Mouse (Mus musculus) C2C12 (cell line): ENCODE results near the gene Eif4e3. TPM values are rescaled to one million over a fixed set of nuclear protein-coding genes. Genes with fewer than 3 reads are reported as not detected.

Experiments
- H3K27me3 ChIP-seq: one replicate; pipeline ENCODE4 v1.6.1; 2011; ENCODE audit not compliant: control insufficient read depth, insufficient read depth, insufficient read length
- H3K36me3 ChIP-seq: one replicate; pipeline ENCODE4 v1.6.1; 2011; ENCODE audit not compliant: control insufficient read depth, insufficient read depth
- H3K4me3 ChIP-seq: one replicate; pipeline ENCODE4 v1.5.1; 2011; ENCODE audit warnings: mild to moderate bottlenecking, control low read depth; ENCODE audit not compliant: poor library complexity, insufficient read depth, severe bottlenecking
- H3K79me2 ChIP-seq: one replicate; pipeline ENCODE4 v1.6.1; 2011; ENCODE audit not compliant: control insufficient read depth, insufficient read depth
- H3K79me3 ChIP-seq: one replicate; pipeline ENCODE4 v1.6.1; 2011; ENCODE audit warnings: low read depth, control low read depth
- H3ac ChIP-seq: one replicate; pipeline ENCODE3; 2011; ENCODE audit warnings: low read depth; ENCODE audit not compliant: control insufficient read depth, insufficient read length
- CEBPB ChIP-seq: IDR thresholded peaks from one replicate; pipeline ENCODE4 v1.6.1; 2011; ENCODE audit warnings: low read depth, mild to moderate bottlenecking, control low read depth, moderate library complexity
- CTCF ChIP-seq: IDR thresholded peaks from one replicate; pipeline ENCODE4 v1.5.1; 2011; ENCODE audit not compliant: control insufficient read depth, insufficient read depth, insufficient read length
- FOSL1 ChIP-seq: IDR thresholded peaks from one replicate; pipeline ENCODE4 v1.8.0; 2011; ENCODE audit warnings: mild to moderate bottlenecking, low read length; ENCODE audit not compliant: poor library complexity, insufficient read depth, severe bottlenecking
- MAX ChIP-seq: IDR thresholded peaks from one replicate; pipeline ENCODE4 v1.6.1; 2011; ENCODE audit warnings: mild to moderate bottlenecking, control low read depth
- MYOD1 ChIP-seq: IDR thresholded peaks from one replicate; pipeline ENCODE4 v1.6.1; 2011; ENCODE audit warnings: low read depth; ENCODE audit not compliant: control insufficient read depth, insufficient read length
- MYOG ChIP-seq: IDR thresholded peaks from one replicate; pipeline ENCODE4 v1.6.1; 2011; ENCODE audit not compliant: control insufficient read depth, insufficient read length; ENCODE audit errors: extremely low read depth
- USF1 ChIP-seq: IDR thresholded peaks from one replicate; pipeline ENCODE4 v1.6.1; 2011; ENCODE audit warnings: low read depth, mild to moderate bottlenecking, control low read depth, moderate library complexity
- polyA plus RNA-seq: library from polyadenylated mRNA; unstranded; fragments of >200 nt; fragmentation: generic; extraction: Trizol; gene quantifications from one replicate; pipeline ENCODE4 v1.2.1, GENCODE M21; 2012; ENCODE audit warnings: missing spikeins

Gene Eif4e3
- polyA plus RNA-seq, 1 experiment = 5.9 TPM

DNA sequence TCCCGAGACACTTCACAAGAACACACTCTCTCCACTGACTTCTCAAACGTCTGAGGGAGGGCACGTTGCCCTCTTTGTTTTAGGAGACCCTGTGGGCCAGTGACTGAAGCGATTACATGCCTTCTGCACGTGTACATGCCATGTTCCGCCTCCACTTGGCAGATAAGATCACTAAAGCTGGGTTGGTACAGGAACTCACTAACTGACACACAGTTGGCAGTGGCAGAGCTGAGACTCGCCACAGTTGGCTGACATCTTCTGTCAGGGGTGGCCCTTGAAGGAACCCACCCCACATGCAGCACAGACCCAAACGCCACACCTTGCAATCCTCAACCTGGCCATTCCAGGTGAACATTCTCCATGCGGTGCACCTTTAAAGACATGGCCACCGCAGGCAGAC lies 8.0 kb downstream of the Eif4e3 start:
- Histone ChIP-seq H3K79me3 (no peaks in the 10 kb centered on the region), H3K27me3 (no peaks in the 10 kb centered on the region), H3K4me3 (no peak overlapping the region), H3ac (no peak overlapping the region), H3K79me2 (no peaks in the 10 kb centered on the region), H3K36me3 (no peaks in the 10 kb centered on the region)
- no peak for TF ChIP-seq MAX
- no peak for TF ChIP-seq CTCF
- no peak for TF ChIP-seq MYOD1
- TF ChIP-seq MYOG = no peak
- no peak for TF ChIP-seq FOSL1
- TF ChIP-seq USF1 = no peak
- TF ChIP-seq CEBPB = no peak

- TF ChIP-seq MYOD1 (no peak), MAX (no peak), MYOG (no peak), FOSL1 (no peak), USF1 (no peak), CTCF (no peak), CEBPB (no peak)
- Histone ChIP-seq H3K4me3 (no peak overlapping the region), H3K27me3 (no peaks in the 10 kb centered on the region), H3K79me3 (no peaks in the 10 kb centered on the region), H3ac (no peak overlapping the region), H3K36me3 (no peaks in the 10 kb centered on the region), H3K79me2 (no peaks in the 10 kb centered on the region)
Observed at GRCm38 (mm10) chr6:99656088-99656487, 10.5 kb downstream of the Eif4e3 start.

GRCm38 (mm10) chr6:99655488-99655887 lies 11.1 kb downstream of the Eif4e3 start:
- no peak for TF ChIP-seq CTCF
- Histone ChIP-seq H3K36me3 (no peaks in the 10 kb centered on the region), H3K79me2 (no peaks in the 10 kb centered on the region), H3K79me3 (no peaks in the 10 kb centered on the region), H3ac (no peak overlapping the region), H3K4me3 (no peak overlapping the region), H3K27me3 (no peaks in the 10 kb centered on the region)

GRCm38 (mm10) chr6:99654343-99654742 lies 12.2 kb downstream of the Eif4e3 start:
- no peaks in the 10 kb centered on the region for H3K79me2 ChIP-seq
- TF ChIP-seq CTCF (no peak), USF1 (no peak), MYOD1 (no peak), FOSL1 (no peak), MAX (no peak), CEBPB (no peak), MYOG (no peak)
- H3ac ChIP-seq = no peak overlapping the region
- H3K4me3 ChIP-seq = no peak overlapping the region
- no peaks in the 10 kb centered on the region for H3K79me3 ChIP-seq
- no peaks in the 10 kb centered on the region for H3K36me3 ChIP-seq
- no peaks in the 10 kb centered on the region for H3K27me3 ChIP-seq

DNA sequence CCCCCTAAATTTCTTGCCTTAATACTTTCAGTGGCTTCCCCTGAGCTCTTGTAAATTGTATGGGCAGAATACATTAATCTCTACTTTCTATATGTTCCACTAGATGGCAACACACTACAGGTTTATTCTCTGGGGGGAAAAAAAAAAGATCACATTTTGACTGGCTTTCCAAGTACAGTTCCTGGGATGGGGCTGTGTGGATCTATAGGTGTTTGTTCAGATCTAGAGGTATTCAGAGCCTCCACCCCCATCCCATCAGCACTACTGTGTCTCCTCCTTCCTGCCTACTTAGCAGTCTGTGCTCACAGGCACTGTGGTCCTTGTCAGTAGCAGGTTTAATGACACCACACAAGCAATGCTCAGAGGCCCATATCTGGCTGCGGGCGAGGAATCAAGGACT lies 14.2 kb downstream of the Eif4e3 start:
- no peaks in the 10 kb centered on the region for H3K79me3 ChIP-seq
- H3K36me3 ChIP-seq = no peaks in the 10 kb centered on the region
- no peaks in the 10 kb centered on the region for H3K27me3 ChIP-seq
- TF ChIP-seq MYOD1 (no peak), USF1 (no peak), FOSL1 (no peak), MYOG (no peak), CTCF (no peak), CEBPB (no peak), MAX (no peak)
- H3ac ChIP-seq = no peak overlapping the region
- H3K4me3 ChIP-seq = no peak overlapping the region
- H3K79me2 ChIP-seq = no peaks in the 10 kb centered on the region

DNA sequence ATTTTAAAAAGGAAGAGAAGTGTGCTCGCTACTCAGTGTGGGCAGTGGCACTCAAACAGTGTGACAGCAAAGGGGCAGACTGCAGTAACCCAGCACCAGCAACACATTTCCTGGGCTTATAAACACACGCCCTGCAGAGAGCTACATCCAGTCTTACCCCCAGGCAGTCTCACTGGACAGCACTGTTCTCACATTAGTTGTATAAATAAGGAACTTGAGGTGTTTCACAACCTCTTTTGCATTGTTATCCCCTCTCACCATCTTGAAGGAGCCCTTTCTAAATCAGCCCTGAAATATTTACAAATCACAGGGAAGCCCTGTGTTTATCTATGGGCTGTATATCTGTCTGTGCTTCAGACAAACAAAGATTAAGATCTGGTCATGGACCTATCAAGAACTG lies 17.3 kb downstream of the Eif4e3 start:
- Histone ChIP-seq H3K79me2 (no peaks in the 10 kb centered on the region), H3K36me3 (no peaks in the 10 kb centered on the region), H3ac (no peak overlapping the region), H3K4me3 (no peak overlapping the region), H3K27me3 (no peaks in the 10 kb centered on the region), H3K79me3 (no peaks in the 10 kb centered on the region)
- TF ChIP-seq MYOG (no peak), CTCF (no peak), USF1 (no peak), MYOD1 (no peak), MAX (no peak), CEBPB (no peak), FOSL1 (no peak)
